Mouse (Mus musculus) brain, embryonic 18.5 days (tissue): ENCODE results near the gene Spata3.
A peak's percentile ranks its signal among the peaks of the same experiment; 100 is the strongest.
"Not testable (repeated sequence)": the region's sequence is repeated elsewhere in the genome, so short reads cannot be mapped to it uniquely, and the experiment has no call there.

Experiments
- DNase-seq: peaks from one replicate; pipeline ENCODE4 v3.0.0-alpha.2; 2012; ENCODE audit warnings: low read depth, low spot score

Gene Spata3

GRCm38 (mm10) chr1:86016516-86016915 is at the start of gene Spata3:
Spata3 (plus strand) TSS chr1:86016816.
- no peak for DNase-seq

- no peak for DNase-seq
Observed at GRCm38 (mm10) chr1:85969081-85969480, 47.5 kb upstream of the Spata3 start.

GRCm38 (mm10) chr1:85969519-85969918 is 47.1 kb upstream of the Spata3 start:
- DNase-seq = peak; percentile 36

GRCm38 (mm10) chr1:85971070-85971469 is 45.5 kb upstream of the Spata3 start:
- no peak for DNase-seq

GRCm38 (mm10) chr1:85972341-85972740 is 44.3 kb upstream of the Spata3 start:
- DNase-seq = no peak

- no peak for DNase-seq
Observed at GRCm38 (mm10) chr1:85973468-85973877, 43.1 kb upstream of the Spata3 start.

GRCm38 (mm10) chr1:85977709-85978108 is 38.9 kb upstream of the Spata3 start:
- no peak for DNase-seq

- DNase-seq = no peak
Observed at GRCm38 (mm10) chr1:85981738-85982357, 34.8 kb upstream of the Spata3 start.

GRCm38 (mm10) chr1:85985784-85986183 is 30.8 kb upstream of the Spata3 start:
- no peak for DNase-seq

GRCm38 (mm10) chr1:85988351-85988750 is 28.3 kb upstream of the Spata3 start:
- no peak for DNase-seq

- not testable (repeated sequence) for DNase-seq
Observed at GRCm38 (mm10) chr1:85988882-85989281, 27.7 kb upstream of the Spata3 start.

GRCm38 (mm10) chr1:85992175-85992574 is 24.4 kb upstream of the Spata3 start:
- DNase-seq = no peak

GRCm38 (mm10) chr1:85993541-85993940 is 23.1 kb upstream of the Spata3 start:
- no peak for DNase-seq

GRCm38 (mm10) chr1:85997221-85997620 is 19.4 kb upstream of the Spata3 start:
- DNase-seq = no peak

GRCm38 (mm10) chr1:85998012-85998411 is 18.6 kb upstream of the Spata3 start:
- DNase-seq = no peak

- DNase-seq = no peak
Observed at GRCm38 (mm10) chr1:85999853-86000570, 16.6 kb upstream of the Spata3 start.

GRCm38 (mm10) chr1:86005540-86005939 is 11.1 kb upstream of the Spata3 start:
- DNase-seq = no peak

- no peak for DNase-seq
Observed at GRCm38 (mm10) chr1:86006040-86006439, 10.6 kb upstream of the Spata3 start.

GRCm38 (mm10) chr1:86007778-86008177 is 8.8 kb upstream of the Spata3 start:
- peak; percentile 75 for DNase-seq

GRCm38 (mm10) chr1:86015758-86016157 is 858 bp upstream of the Spata3 start:
- DNase-seq = not testable (repeated sequence)

GRCm38 (mm10) chr1:86018235-86019055 is 1.8 kb downstream of the Spata3 start:
- DNase-seq = peak; percentile 39

GRCm38 (mm10) chr1:86021365-86021989 is 4.9 kb downstream of the Spata3 start:
- no peak for DNase-seq
